Mouse (Mus musculus) adrenal gland, adult 2 months (tissue): ENCODE measurements around the gene Ptpn4. TPM values are rescaled to one million over a fixed set of nuclear protein-coding genes. Genes with fewer than 3 reads are reported as not detected.
A peak's percentile ranks its signal among the peaks of the same experiment; 100 is the strongest.

ENCODE experiments used
- DNase-seq: peaks from one replicate; pipeline ENCODE4 v3.0.0; 2021
- long read RNA-seq: library from polyadenylated mRNA; stranded (forward); transcript quantifications from one replicate; pipeline ENCODE4 v2.0.0, GENCODE M21; 2021
- polyA plus RNA-seq: library from polyadenylated mRNA; depleted of rRNA; stranded (reverse); fragments of >200 nt; gene quantifications from 2 replicates; pipeline ENCODE4 v1.2.3, GENCODE M21; 2012; rRNA removed
- total RNA-seq, 2 experiments: library from RNA; stranded (reverse); gene quantifications; 2 replicates each; pipeline ENCODE4 v1.2.3; 2021

The Ptpn4 gene
- total RNA-seq (10 to 100 TPM; 25.6 to 40.8 TPM), polyA plus RNA-seq (4.9 and 9.2 TPM in 2 replicates)
- long read RNA-seq, full-length matches to known transcripts, result 2 of 4 reads
- long read RNA-seq, partial matches to known transcripts, result 1 of 4 reads
- long read RNA-seq, other reads (novel, unspliced or antisense), result 1 of 4 reads

GRCm38 (mm10) chr1:119837035-119837751, at the start of gene Ptpn4:
TSS of gene Ptpn4 (minus strand) at chr1:119837613.
- DNase-seq, result peak; percentile 99

GRCm38 (mm10) chr1:119886320-119886719, 48.9 kb upstream of the Ptpn4 start:
- peak; percentile 35 for DNase-seq

- no peak for DNase-seq
Measured at GRCm38 (mm10) chr1:119884272-119884671, 46.9 kb upstream of the Ptpn4 start.

DNA sequence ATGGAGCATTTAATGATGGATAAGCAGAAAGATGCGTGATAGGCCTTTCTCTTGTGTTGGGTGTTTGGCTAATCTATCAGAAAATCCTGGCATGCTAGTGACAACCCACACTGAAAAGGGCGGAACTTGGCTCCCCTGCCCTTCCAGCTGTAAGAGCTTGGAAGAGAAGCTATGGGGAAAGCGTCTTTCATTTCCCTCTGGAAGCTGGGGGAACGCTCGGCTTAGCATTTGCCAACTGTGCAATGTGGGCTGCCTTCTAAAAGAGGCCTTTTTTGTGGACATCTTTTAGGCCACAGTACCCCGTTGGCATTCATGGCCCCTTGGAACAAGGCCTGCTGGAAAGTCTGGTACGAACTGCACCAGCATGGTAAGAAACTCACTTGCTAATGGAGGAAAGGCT, 41.5 kb upstream of the Ptpn4 start:
- DNase-seq, result peak; percentile 37

DNA sequence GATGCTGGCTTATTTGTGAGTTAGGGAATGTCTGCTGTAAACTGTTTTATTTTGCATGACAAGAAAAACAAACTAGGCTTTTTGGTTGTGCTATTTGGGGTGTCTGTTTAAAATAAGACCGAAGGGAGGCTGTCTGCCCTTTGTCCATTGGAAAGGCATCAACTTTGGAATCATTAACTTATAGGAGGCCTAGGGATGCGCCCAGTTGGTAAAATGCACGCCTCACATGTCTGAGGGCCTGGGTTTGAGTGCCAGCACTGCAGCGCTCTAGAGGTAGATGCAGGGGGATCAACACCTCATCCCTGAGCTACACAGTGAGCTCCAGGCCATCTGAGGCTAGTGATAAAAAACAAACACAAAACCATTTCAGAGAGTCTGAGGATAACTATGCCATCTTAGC, 40.1 kb upstream of the Ptpn4 start:
- DNase-seq, result no peak

DNA sequence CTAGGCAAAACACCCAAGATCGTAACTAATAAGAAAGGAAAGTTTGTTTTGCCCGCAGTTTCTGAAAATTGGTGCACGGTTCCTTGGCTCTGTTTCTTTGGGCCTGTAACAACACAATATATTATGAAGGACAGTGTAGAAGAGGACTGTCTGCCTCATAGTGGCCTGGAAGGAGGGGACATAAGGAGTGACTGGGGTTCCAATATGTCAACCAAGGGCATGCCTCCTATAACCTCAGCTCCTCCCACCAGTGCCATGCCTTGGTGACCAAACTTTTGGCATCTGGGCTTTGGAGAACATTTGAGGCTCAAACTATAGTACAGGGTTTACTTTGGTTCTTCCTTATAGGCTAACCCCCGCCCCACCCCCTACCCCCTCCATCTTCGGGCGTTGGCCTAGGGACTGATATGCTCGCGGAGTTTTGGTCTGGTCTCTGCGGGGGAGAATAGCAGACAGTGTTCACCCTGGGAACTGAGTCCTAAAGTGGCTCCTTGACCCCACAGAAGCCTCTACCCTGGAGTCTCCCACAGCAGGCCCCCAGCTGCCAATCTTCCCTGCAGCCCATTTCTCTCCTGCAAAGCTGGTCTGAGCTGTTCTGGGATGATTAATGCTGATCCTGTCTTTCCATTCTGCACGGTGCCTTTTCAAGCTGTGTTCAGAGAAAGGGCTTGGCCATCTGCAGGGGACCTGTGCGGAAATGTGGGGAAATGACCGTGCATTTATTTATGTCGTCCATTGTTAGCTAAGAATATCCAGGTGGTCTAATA, 31.2 kb upstream of the Ptpn4 start:
- no peak for DNase-seq

DNA sequence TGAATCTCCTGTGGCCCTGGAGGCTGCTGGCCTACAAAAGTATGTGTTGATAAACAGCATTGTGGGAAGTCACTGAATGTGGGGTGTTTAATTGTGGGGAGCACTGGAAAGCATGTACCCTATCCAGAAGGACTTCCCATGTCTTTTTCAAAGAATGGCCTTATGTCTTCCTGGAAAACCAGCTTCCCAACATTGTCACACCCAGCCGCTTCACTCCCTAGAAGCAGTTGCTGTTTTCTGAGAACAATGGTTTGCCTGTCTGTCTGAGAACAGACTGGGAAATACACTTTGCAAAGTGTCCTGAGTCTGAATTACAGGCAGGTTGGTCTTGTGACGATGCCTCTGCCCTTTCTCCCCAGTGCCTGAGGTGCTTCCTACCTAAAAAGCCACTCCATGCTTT, 29.9 kb upstream of the Ptpn4 start:
- DNase-seq, result no peak

DNA sequence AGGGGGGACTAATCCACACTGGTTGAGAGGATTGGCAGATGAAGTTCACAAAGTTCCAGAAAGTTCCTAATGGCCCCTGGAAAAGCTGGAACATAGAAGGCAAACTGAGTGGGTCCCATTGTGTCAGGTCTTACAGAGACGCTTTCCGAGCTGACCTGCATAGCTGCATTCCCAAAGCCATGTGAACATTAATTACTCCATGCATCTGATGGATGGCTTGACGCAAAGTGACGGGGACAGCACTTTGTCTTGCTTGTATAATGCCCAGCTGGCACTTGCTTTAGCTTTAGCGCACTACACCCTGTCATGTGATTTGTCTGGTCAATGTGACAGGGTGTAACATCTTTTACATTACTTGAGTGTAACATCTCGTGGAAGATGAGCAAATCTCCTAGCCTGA, 27.9 kb upstream of the Ptpn4 start:
- DNase-seq, result no peak

GRCm38 (mm10) chr1:119863507-119864296, 26.3 kb upstream of the Ptpn4 start:
- no peak for DNase-seq

- DNase-seq, result no peak
Measured at GRCm38 (mm10) chr1:119859566-119859965, 22.2 kb upstream of the Ptpn4 start.

DNA sequence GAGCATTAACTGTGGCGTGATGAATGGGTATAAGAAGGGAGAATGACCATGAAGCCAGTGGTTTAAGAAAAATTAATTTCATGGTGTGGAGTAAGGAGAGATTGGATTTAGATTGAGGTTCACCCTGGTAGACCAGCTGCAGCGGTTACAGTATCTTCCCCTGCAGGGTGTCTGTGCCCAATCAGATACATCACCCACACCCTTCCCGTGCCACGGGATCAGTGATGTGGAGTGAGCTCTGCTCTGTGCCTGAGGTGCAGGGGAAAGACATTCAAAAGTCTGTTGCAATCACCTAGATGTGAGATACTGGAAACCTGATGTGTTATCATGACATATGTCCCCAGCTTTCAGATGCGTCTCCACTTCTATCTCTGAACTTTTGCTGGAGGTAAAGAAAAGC, 15.6 kb upstream of the Ptpn4 start:
- no peak for DNase-seq

DNA sequence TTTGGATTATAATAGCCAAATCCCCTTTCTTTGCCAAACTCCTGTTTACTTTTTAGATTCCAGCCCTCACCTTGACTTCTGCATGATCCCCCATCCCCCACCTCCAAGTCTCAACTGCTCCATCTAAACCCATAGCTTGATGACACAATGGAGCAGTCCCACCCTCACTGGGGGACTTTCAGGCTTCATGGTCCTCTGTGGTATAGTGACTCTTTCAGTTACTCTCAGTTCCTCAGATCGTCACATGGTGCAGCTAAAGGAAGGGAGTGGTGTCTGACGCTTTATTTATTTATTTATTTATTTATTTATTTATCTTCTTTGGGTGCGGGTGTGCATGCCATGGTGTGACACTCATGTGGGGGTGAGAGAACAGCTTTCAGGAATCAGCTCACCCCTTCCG, 14.9 kb upstream of the Ptpn4 start:
- DNase-seq, result no peak

- no peak for DNase-seq
Measured at GRCm38 (mm10) chr1:119849146-119849935, 11.9 kb upstream of the Ptpn4 start.

- DNase-seq, result no peak
Measured at GRCm38 (mm10) chr1:119845321-119845720, 7.9 kb upstream of the Ptpn4 start.

DNA sequence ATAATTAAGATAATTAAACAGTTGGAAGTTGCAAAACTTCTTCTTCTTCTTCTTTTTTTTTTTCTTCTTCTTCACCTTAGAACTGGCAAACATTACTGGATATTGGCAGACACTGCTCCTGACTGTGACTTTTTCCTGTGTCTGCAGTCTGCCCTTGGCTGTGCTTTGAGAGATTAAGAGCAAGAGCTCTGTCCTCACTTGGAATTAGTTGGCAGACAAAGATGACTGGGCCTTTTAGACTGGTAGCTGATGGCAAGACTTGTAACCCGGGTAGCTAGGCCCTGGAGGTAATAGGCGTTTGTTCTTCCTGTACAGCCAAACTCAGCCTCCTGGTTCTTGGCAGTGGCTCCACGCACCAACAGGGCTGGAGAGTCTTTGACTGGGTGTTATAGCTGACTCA, 5.7 kb upstream of the Ptpn4 start:
- no peak for DNase-seq

GRCm38 (mm10) chr1:119838241-119838640, 828 bp upstream of the Ptpn4 start:
- DNase-seq, result no peak

DNA sequence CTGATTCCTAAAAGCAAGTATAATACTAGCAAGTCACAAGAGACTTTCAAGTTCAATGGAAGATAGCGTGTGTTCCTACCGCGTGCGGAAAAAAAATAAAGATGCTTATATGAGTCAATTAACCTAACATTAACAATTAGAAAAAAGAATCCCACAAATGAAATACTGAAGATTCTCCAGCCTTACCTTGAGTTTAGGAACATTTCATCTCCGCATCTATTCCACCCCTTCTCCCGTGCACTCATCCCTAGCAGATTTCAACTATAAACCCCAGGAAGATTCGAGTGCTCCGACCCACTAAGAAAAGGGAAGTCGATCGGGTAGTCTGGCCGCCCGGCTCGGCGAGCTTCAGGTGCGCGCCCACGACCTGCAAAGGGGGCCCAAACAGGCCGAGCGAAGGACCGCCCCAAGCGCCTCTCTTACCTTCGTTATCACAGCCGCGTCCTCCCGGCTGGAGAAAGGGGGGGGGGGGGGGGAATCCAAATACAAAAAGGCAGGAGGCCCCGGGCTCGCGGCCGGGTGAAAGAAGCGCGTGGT, 866 bp downstream of the Ptpn4 start:
- DNase-seq, result no peak

- no peak for DNase-seq
Measured at GRCm38 (mm10) chr1:119835726-119836478, 1.5 kb downstream of the Ptpn4 start.

- DNase-seq, result no peak
Measured at GRCm38 (mm10) chr1:119828160-119828559, 9.3 kb downstream of the Ptpn4 start.

DNA sequence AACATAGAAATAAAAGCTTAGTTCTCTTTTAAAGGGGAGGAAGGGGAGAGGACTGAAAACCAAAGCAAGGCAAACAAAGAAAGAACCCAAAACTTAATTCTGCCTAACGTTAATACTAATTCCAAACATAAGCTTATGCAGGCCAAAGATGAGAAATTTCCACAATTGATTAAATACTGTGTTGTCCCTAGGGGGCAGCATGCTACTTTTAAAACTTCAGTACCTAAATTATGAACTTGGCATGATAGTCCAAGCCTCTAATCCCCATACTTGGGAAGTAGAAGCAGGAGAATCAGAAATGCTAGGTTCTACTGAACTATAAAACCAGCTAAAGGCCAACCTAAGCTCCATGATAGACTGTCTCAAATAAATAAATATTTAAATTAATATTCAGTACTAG, 18.7 kb downstream of the Ptpn4 start:
- peak; percentile 14 for DNase-seq

DNA sequence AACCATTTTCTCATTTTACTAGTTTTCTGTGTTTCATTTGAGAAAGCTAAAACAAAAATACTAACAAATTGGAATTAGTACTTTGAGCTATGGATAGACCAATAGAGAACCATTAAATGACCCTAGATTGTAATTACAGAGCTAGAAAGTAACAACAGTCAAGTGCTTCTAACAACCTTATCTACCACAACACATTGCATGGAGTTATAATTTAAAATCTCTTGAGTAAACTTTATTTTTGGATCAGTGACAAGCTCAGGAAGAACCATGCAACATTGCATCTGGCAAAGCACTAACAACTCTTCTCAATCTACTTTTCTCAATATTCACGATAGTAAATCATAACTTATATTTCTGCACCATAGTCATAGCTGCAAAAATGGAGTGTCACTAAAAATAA, 29.7 kb downstream of the Ptpn4 start:
- no peak for DNase-seq
